ENCODE assay signal across 13 mouse cellular contexts in the genomic region with DNA sequence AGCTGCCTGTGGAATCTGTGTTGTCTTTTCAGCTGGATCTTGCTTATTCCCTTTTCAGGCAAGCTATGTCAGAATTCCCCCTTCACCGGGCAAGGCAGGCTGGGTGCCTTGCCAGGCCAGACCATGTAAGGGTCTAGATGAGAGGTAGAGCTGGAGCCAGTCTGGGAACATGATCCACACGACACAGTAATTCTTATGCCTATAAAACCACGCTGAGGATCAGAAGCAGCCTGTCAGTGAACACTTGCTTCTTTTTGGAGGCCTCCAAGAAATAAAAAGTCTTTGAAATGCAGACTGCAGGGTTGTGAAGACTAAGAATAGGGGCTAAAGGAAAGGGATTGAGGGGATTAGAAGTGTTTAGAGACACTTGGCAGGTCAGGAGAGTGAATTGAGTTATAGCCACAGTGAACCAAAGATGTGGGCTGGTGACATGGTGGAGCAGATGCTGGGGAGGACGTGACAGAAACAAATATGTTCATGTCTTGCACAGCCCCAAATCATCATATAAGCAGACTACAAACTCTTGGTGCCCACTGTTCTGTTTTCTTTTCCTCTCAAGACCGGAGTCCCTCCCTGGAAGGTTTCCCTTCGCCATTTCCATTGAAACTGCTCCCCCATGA. TPM values are rescaled to one million over a fixed set of nuclear protein-coding genes. Genes with fewer than 3 reads are reported as not detected.
DNase-seq lines count a peak whose midpoint lies in the region; ATAC-seq and TF ChIP-seq lines count a peak whose summit lies in the region.
"Had no signal": no experiment of that assay in that cellular context is flagged by ENCODE, and none has a peak within 500 bp of the region (broad histone marks: within the 10 kb centered on the region; RNA-seq: fewer than 3 reads in every experiment).

No protein-coding gene starts in this region.

- H3K36me3 ChIP-seq in heart, embryonic 12.5 days: peaks cover 43% of the 10 kb centered on the region
- no peaks in the 10 kb centered on the region for H3K36me3 ChIP-seq in heart, adult 2 months (ENCODE audit: control insufficient read depth, insufficient read depth, low read length)
- peaks cover 44% of the 10 kb centered on the region for H3K36me3 ChIP-seq in lung, embryonic 14.5 days (ENCODE audit: insufficient read depth)

- intact Hi-C loops in heart, adult 2 months (cut with DNase I): loop anchor here (5.0 kb wide), 1 partner anchor 307 kb away; no protein-coding TSS in a partner anchor

- H3K4me2 ChIP-seq in heart, embryonic 12.5 days: no peak overlapping the region
- no peak overlapping the region for H3K4me2 ChIP-seq in lung, embryonic 14.5 days

- H3K27me3 ChIP-seq in heart, embryonic 12.5 days (replicated peaks): no peaks in the 10 kb centered on the region
- H3K27me3 ChIP-seq in heart, adult 2 months (ENCODE audit: control insufficient read depth, insufficient read depth, low read length): no peaks in the 10 kb centered on the region
- no peaks in the 10 kb centered on the region for H3K27me3 ChIP-seq in lung, embryonic 14.5 days (ENCODE audit: insufficient read depth, low read length)

- no peak overlapping the region; the same call in 1 of the 2 replicates for H3K9ac ChIP-seq in heart, embryonic 12.5 days
- no peak overlapping the region for H3K9ac ChIP-seq in heart, adult 2 months (ENCODE audit: low read depth, low read length)
- no peak overlapping the region for H3K9ac ChIP-seq in lung, embryonic 14.5 days

- TF ChIP-seq EP300 in heart, adult 2 months (IDR thresholded peaks at IDR 0.05; ENCODE audit: insufficient read depth, low read depth, low read length): no peak

- TF ChIP-seq POLR2A in heart, adult 2 months (IDR thresholded peaks at IDR 0.05; ENCODE audit: insufficient read depth, low read depth, low read length): no peak

- H3K79me2 ChIP-seq in heart, adult 2 months (replicated peaks; ENCODE audit: control insufficient read depth, insufficient read depth, low read length): no peaks in the 10 kb centered on the region

- DNase-seq in heart, adult 2 months: no peak
- no peak for DNase-seq in lung, embryonic 14.5 days
- no peak for DNase-seq in lung, postnatal 36 days
- DNase-seq in heart, postnatal 4 days: peak; percentile 49
- DNase-seq in skeletal muscle tissue, adult 2 months (ENCODE audit: low read depth, low spot score): peak; percentile 25
- no peak for DNase-seq in thymus, postnatal 0 days (ENCODE audit: low spot score)
- DNase-seq: cerebellum, postnatal 10 days; kidney, adult 9 months; layer of hippocampus, adult 9-11 months; left cerebral cortex, postnatal 4 days; right cerebral cortex, postnatal 4 days had no signal

- H3K4me3 ChIP-seq in heart, embryonic 12.5 days: no peak overlapping the region
- no peak overlapping the region for H3K4me3 ChIP-seq in heart, adult 2 months
- H3K4me3 ChIP-seq in lung, embryonic 14.5 days (ENCODE audit: low read depth, low read length): no peak overlapping the region
- H3K4me3 ChIP-seq: megakaryocyte, embryonic 14.5 days had no signal

- peaks cover 15% of the 10 kb centered on the region for H3K4me1 ChIP-seq in heart, embryonic 12.5 days (replicated peaks)
- H3K4me1 ChIP-seq in heart, adult 2 months (ENCODE audit: control insufficient read depth, insufficient read depth, low read length): no peaks in the 10 kb centered on the region; the same call in 1 of the 2 replicates
- no peaks in the 10 kb centered on the region for H3K4me1 ChIP-seq in lung, embryonic 14.5 days (ENCODE audit: insufficient read depth)
- H3K4me1 ChIP-seq: megakaryocyte, embryonic 14.5 days had no signal

- WGBS in heart, embryonic 12.5 days: 55% methylated on average over 6 of the region's 6 CpGs
- 54% methylated on average over 6 of the region's 6 CpGs for WGBS in heart, adult 2 months
- WGBS in lung, embryonic 14.5 days: 48% methylated on average over 6 of the region's 6 CpGs

- no peaks in the 10 kb centered on the region for H3K9me3 ChIP-seq in heart, embryonic 12.5 days (replicated peaks)
- H3K9me3 ChIP-seq in lung, embryonic 14.5 days (ENCODE audit: low read depth, low read length): no peaks in the 10 kb centered on the region
- H3K9me3 ChIP-seq: megakaryocyte, embryonic 14.5 days had no signal

- H3K27ac ChIP-seq in heart, embryonic 12.5 days (ENCODE audit: poor library complexity, severe bottlenecking): peak overlapping the region; percentile 56; the same call in 1 of the 2 replicates
- no peak overlapping the region for H3K27ac ChIP-seq in heart, adult 2 months
- peak overlapping the region; percentile 48; the same call in 1 of the 2 replicates for H3K27ac ChIP-seq in lung, embryonic 14.5 days (ENCODE audit: low read depth)

- no peak for TF ChIP-seq CTCF in heart, adult 2 months (IDR thresholded peaks at IDR 0.05)
- no peak for TF ChIP-seq CTCF in lung, embryonic 14.5 days (IDR thresholded peaks at IDR 0.05; ENCODE audit: low read depth)

- ATAC-seq in heart, embryonic 12.5 days (ENCODE audit: insufficient number of reproducible peaks, low FRiP score): no peak
- no peak for ATAC-seq in lung, embryonic 14.5 days (ENCODE audit: insufficient read depth)

RNA-seq across cellular contexts. Expression of a gene that starts 36.0 kb away (rescaled TPM):
- 86.6 and 89.3 TPM in 2 replicates for polyA plus RNA-seq in heart, embryonic 12.5 days (2016; fragmentation: Nextera tagmentation; extraction: Ambion mirVana)
- total RNA-seq in heart, adult 2 months (2021): 100 to 1,000 TPM; 638 to 971 TPM
- polyA plus RNA-seq in heart, adult 2 months (2012; rRNA removed): 185 and 253 TPM in 2 replicates
- 46.6 and 50.7 TPM in 2 replicates for polyA plus RNA-seq in lung, embryonic 14.5 days (2014; fragmentation: Nextera tagmentation; extraction: Ambion mirVana)
- 100 to 1,000 TPM; 234 to 256 TPM for total RNA-seq in heart, postnatal 4 days (2021)
- 15.8 and 16.1 TPM in 2 replicates for polyA plus RNA-seq in thymus, postnatal 0 days (2015; fragmentation: Nextera tagmentation; extraction: Ambion mirVana)

RNA-seq across cellular contexts. Expression of a gene that starts 38.6 kb away (rescaled TPM):
- polyA plus RNA-seq in heart, embryonic 12.5 days (2016; fragmentation: Nextera tagmentation; extraction: Ambion mirVana): 50.2 and 50.6 TPM in 2 replicates
- total RNA-seq in heart, adult 2 months (2021): 1 to 10 TPM; 4.4 to 7.9 TPM
- polyA plus RNA-seq in heart, adult 2 months (2012; rRNA removed): 7.6 and 12.4 TPM in 2 replicates
- 70.1 TPM in 2 replicates for polyA plus RNA-seq in lung, embryonic 14.5 days (2014; fragmentation: Nextera tagmentation; extraction: Ambion mirVana)
- 10 to 100 TPM; 23.5 to 30.4 TPM for total RNA-seq in heart, postnatal 4 days (2021)
- polyA plus RNA-seq in thymus, postnatal 0 days (2015; fragmentation: Nextera tagmentation; extraction: Ambion mirVana): 28.2 and 36.1 TPM in 2 replicates

Comparison
In these comparisons a context has a peak if more than half of its experiments do, and no peak if none do; other contexts are left out.
1. DNase-seq: peak in heart, postnatal 4 days (single experiment) and skeletal muscle tissue, adult 2 months (single experiment); none in heart, adult 2 months (0 of 2), lung, embryonic 14.5 days (single experiment), lung, postnatal 36 days (single experiment) and thymus, postnatal 0 days (single experiment).